Mouse (Mus musculus): ENCODE measurements around the gene Gsdma2.

GRCm38 (mm10) chr11:98599291-98599690, 47.3 kb upstream of the Gsdma2 start:
- TF ChIP-seq CTCF (IDR thresholded peaks at IDR 0.05 in 2 of 3, conservative IDR thresholded peaks at IDR 0.05 in 1 of 3; ENCODE audit: control insufficient read depth in 1 of 3, insufficient read depth in 1 of 3, low read depth in 2 of 3, low read length in 3 of 3, poor library complexity in 1 of 3, severe bottlenecking in 1 of 3), result no peak
- TF ChIP-seq RCOR1 (IDR thresholded peaks at IDR 0.05; ENCODE audit: low read depth, low read length), result no peak
- TF ChIP-seq POLR2A (IDR thresholded peaks at IDR 0.05; ENCODE audit: control insufficient read depth in 1 of 2, insufficient read depth in 1 of 2, low read depth in 1 of 2, low read length in 2 of 2, poor library complexity in 1 of 2), result no peak
- TF ChIP-seq GATA1 (IDR thresholded peaks at IDR 0.05; ENCODE audit: low read depth, low read length), result no peak
- no peak for TF ChIP-seq HCFC1 (IDR thresholded peaks at IDR 0.05; ENCODE audit: low read depth, low read length)
- TF ChIP-seq SIN3A (IDR thresholded peaks at IDR 0.05; ENCODE audit: low read length), result no peak
